Mouse (Mus musculus) MEL (cell line): ENCODE results near the gene Cbx4.

Experiments
- CTCF ChIP-seq, 3 experiments: IDR thresholded peaks in 2 of 3; conservative IDR thresholded peaks in 1 of 3; 2 replicates each; pipeline ENCODE4 v1.5.1; 2011 to 2012; ENCODE audit warnings: low read length in 3 of 3, low read depth in 2 of 3, mild to moderate bottlenecking in 2 of 3, improper control_type of control experiment in 1 of 3, inconsistent platforms in 1 of 3, mixed read lengths in 1 of 3, moderate library complexity in 1 of 3; ENCODE audit not compliant: control insufficient read depth in 1 of 3, insufficient read depth in 1 of 3, poor library complexity in 1 of 3, severe bottlenecking in 1 of 3
- EP300 ChIP-seq, 2 experiments: IDR thresholded peaks; 2 replicates each; pipeline ENCODE4 v1.6.1; 2011; ENCODE audit warnings: improper control_type of control experiment in 2 of 2, low read length in 2 of 2, low read depth in 1 of 2, mild to moderate bottlenecking in 1 of 2
- MAX ChIP-seq: IDR thresholded peaks from 2 replicates; pipeline ENCODE4 v1.6.1; 2011; ENCODE audit warnings: low read length, improper control_type of control experiment
- POLR2A ChIP-seq, 2 experiments: IDR thresholded peaks; 2 replicates each; pipeline ENCODE4 v1.6.1; 2011 to 2012; ENCODE audit warnings: low read length in 2 of 2, mild to moderate bottlenecking in 2 of 2, control low read depth in 1 of 2, improper control_type of control experiment in 1 of 2, low read depth in 1 of 2, moderate library complexity in 1 of 2; ENCODE audit not compliant: control insufficient read depth in 1 of 2, insufficient read depth in 1 of 2, poor library complexity in 1 of 2
- POLR2AphosphoS2 ChIP-seq: IDR thresholded peaks from 2 replicates; pipeline ENCODE4 v1.6.1; 2011; ENCODE audit warnings: low read length, improper control_type of control experiment

DNA sequence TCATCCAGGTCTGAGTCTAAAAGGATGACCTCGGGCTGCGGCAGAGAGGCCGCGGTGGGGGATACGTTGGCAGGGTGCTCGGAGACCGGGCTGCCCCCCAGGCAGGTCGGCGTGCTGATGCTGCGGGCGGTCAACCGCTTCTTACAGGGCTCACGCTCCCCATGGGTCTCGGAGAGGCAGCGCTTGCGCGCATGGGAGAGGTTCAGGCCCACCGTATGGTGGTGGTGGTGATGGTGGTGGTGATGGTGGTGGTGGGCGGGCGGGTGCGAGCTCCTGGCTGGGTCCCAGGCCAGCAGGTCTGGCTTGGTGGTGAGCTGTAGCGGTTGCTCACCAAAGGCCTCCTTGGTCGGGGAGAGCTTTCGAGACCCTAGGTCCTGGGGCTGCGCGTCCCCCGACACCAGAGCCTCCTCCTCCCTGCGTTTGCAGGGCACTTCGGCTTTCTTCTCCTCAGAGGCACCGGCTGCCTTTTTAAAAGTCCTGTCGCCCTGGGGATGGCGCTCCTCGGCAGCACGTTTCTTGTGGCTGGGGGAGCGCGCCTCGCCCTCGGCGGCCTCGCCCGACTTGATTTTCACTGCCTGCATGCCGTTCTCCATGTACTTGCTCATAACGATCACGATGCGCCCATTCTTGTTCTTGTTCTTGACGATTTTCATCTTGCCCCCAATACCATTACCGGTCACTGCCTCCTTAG lies 4.7 kb downstream of the Cbx4 start:
- no peak for TF ChIP-seq POLR2AphosphoS2
- TF ChIP-seq CTCF (IDR thresholded peaks at IDR 0.05 in 2 of 3, conservative IDR thresholded peaks at IDR 0.05 in 1 of 3; ENCODE audit: control insufficient read depth in 1 of 3, insufficient read depth in 1 of 3, low read depth in 2 of 3, low read length in 3 of 3, poor library complexity in 1 of 3, severe bottlenecking in 1 of 3), result no peak
- no peak for TF ChIP-seq MAX
- TF ChIP-seq EP300 (IDR thresholded peaks at IDR 0.05; ENCODE audit: low read depth in 1 of 2, low read length in 2 of 2), result no peak
- no peak for TF ChIP-seq POLR2A (IDR thresholded peaks at IDR 0.05; ENCODE audit: control insufficient read depth in 1 of 2, insufficient read depth in 1 of 2, low read depth in 1 of 2, low read length in 2 of 2, poor library complexity in 1 of 2)
